Mouse (Mus musculus) layer of hippocampus, adult 9-11 months (tissue): ENCODE measurements around the gene Olfr1272.
"Not testable (repeated sequence)": the region's sequence is repeated elsewhere in the genome, so short reads cannot be mapped to it uniquely, and the experiment has no call there.

Experiments used
- DNase-seq: peaks from one replicate; pipeline ENCODE4 v3.0.0; 2022

Olfr1272 gene

GRCm38 (mm10) chr2:90292741-90293140 lies at the start of gene Olfr1272:
Olfr1272 (minus strand) TSS chr2:90292841.
- DNase-seq = no peak

- not testable (repeated sequence) for DNase-seq
Measured at GRCm38 (mm10) chr2:90321900-90322299, 29.3 kb upstream of the Olfr1272 start, which contains the start of gene Gm13769. Gm13769 (plus strand) TSS chr2:90322200.

DNA sequence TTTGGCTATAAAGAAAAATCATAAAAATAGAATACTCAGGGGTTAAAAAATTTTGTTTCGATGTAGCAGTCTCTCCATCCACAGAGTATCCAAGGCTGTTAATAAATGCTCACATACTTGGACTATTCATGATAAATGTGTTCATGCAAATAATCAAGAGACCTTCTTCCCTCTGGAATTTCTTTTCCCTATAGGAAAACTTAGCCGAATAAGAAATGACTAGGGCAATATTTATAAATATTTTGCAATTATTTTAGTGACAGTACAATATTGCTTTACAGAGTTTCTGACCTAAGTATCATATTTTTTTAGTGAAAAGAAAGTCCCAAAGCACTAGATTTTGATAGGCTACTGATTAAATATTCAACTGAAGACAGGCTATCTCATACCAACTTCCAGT lies 21.7 kb downstream of the Olfr1272 start, which contains the start of gene Olfr1271:
TSS of gene Olfr1271 (minus strand) at position 101 of the 400 bp plus-strand sequence.
- no peak for DNase-seq

DNA sequence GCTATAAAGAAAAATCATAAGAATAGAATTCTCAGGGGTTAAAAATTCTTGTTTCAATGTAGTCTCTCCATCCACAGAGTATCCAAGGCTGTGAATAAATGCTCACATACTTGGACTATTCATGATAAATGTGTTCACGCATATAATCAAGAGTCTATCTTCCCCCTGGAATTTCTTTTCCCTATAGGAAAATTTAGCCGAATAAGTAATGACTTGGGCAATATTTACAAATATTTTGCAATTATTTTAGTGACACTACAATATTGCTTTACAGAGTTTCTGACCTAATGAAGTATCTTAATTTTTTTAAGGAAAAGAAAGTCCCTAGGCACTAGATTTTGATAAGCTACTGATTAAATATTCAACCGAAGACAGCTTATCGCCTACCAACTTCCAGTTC lies 35.1 kb downstream of the Olfr1272 start, which contains the start of gene Olfr142:
TSS of gene Olfr142 (minus strand) at position 101 of the 400 bp plus-strand sequence.
- DNase-seq = no peak
